Mouse (Mus musculus): ENCODE data around the gene Cilp2. TPM values are rescaled to one million over a fixed set of nuclear protein-coding genes. Genes with fewer than 3 reads are reported as not detected.

Gene Cilp2
- 1 to 10 TPM in 1 of 2 experiments, under 1 TPM in 1; 0.91 to 1.0 TPM for total RNA-seq (2021)

GRCm38 (mm10) chr8:69887289-69888243 is at the start of gene Cilp2:
Gene Cilp2 (minus strand): TSS chr8:69887687.
- intact Hi-C loops (cut with DNase I), result no loop called here
- no peak for DNase-seq (ENCODE audit: low spot score in 2 of 2)

GRCm38 (mm10) chr8:69936050-69936794 is 48.7 kb upstream of the Cilp2 start:
- DNase-seq (ENCODE audit: low spot score in 2 of 2), result no peak
- intact Hi-C loops (cut with DNase I), result no loop called here

GRCm38 (mm10) chr8:69935431-69935830 is 47.9 kb upstream of the Cilp2 start:
- intact Hi-C loops (cut with DNase I), result no loop called here
- DNase-seq (ENCODE audit: low spot score in 2 of 2), result no peak

- DNase-seq (ENCODE audit: low spot score in 2 of 2), result no peak
- intact Hi-C loops (cut with DNase I), result no loop called here
Observed at GRCm38 (mm10) chr8:69934582-69934981, 47.1 kb upstream of the Cilp2 start.

- intact Hi-C loops (cut with DNase I), result no loop called here
- no peak for DNase-seq (ENCODE audit: low spot score in 2 of 2)
Observed at GRCm38 (mm10) chr8:69933811-69934210, 46.3 kb upstream of the Cilp2 start.

GRCm38 (mm10) chr8:69926901-69927300 is 39.4 kb upstream of the Cilp2 start:
- no peak for DNase-seq (ENCODE audit: low spot score in 2 of 2)
- intact Hi-C loops (cut with DNase I), result no loop called here

GRCm38 (mm10) chr8:69923986-69924385 is 36.5 kb upstream of the Cilp2 start:
- no peak for DNase-seq (ENCODE audit: low spot score in 2 of 2)
- intact Hi-C loops (cut with DNase I), result no loop called here

GRCm38 (mm10) chr8:69921141-69921540 is 33.7 kb upstream of the Cilp2 start:
- intact Hi-C loops (cut with DNase I), result no loop called here

GRCm38 (mm10) chr8:69919876-69920662 is 32.6 kb upstream of the Cilp2 start:
- no peak for DNase-seq (ENCODE audit: low spot score in 2 of 2)
- intact Hi-C loops (cut with DNase I), result loop anchor here (5.0 to 10.0 kb wide), 4 partner anchors 77 to 315 kb away; partner anchors contain the start of genes Armc6, Gatad2a, Ncan and Sugp2

More at GRCm38 (mm10) chr8:69921141-69921540, 33.7 kb upstream of the Cilp2 start:
- DNase-seq (ENCODE audit: low spot score in 2 of 2), result no peak

- intact Hi-C loops (cut with DNase I), result loop anchor here (5.0 to 10.0 kb wide), 4 partner anchors 78 to 316 kb away; partner anchors contain the start of genes Armc6, Gatad2a, Ncan and Sugp2
- peak; percentile 37 to 81 for DNase-seq (ENCODE audit: low spot score in 2 of 2)
Observed at GRCm38 (mm10) chr8:69919010-69919409, 31.5 kb upstream of the Cilp2 start.

GRCm38 (mm10) chr8:69918506-69918905 is 31.0 kb upstream of the Cilp2 start:
- DNase-seq (ENCODE audit: low spot score in 2 of 2), result no peak
- intact Hi-C loops (cut with DNase I), result loop anchor here (5.0 to 10.0 kb wide), 4 partner anchors 79 to 316 kb away; partner anchors contain the start of genes Armc6, Gatad2a, Ncan and Sugp2

- intact Hi-C loops (cut with DNase I), result loop anchor here (5.0 to 10.0 kb wide), 4 partner anchors 82 to 319 kb away; partner anchors contain the start of genes Armc6, Gatad2a, Ncan and Sugp2
- peak in 1 of 2 experiments; percentile 39 for DNase-seq (ENCODE audit: low spot score in 2 of 2)
Observed at GRCm38 (mm10) chr8:69915748-69916147, 28.3 kb upstream of the Cilp2 start.

GRCm38 (mm10) chr8:69914526-69914925 is 27.0 kb upstream of the Cilp2 start:
- intact Hi-C loops (cut with DNase I), result loop anchor here (10.0 kb wide), 3 partner anchors 210 to 320 kb away; partner anchors contain the start of genes Armc6, Ncan and Sugp2
- no peak for DNase-seq (ENCODE audit: low spot score in 2 of 2)

- intact Hi-C loops (cut with DNase I), result loop anchor here (10.0 kb wide), 3 partner anchors 212 to 322 kb away; partner anchors contain the start of genes Armc6, Ncan and Sugp2
Observed at GRCm38 (mm10) chr8:69912478-69913074, 25.1 kb upstream of the Cilp2 start.

GRCm38 (mm10) chr8:69911917-69912316 is 24.4 kb upstream of the Cilp2 start:
- DNase-seq (ENCODE audit: low spot score in 2 of 2), result no peak
- intact Hi-C loops (cut with DNase I), result loop anchor here (10.0 kb wide), 3 partner anchors 213 to 323 kb away; partner anchors contain the start of genes Armc6, Ncan and Sugp2

More at GRCm38 (mm10) chr8:69912478-69913074, 25.1 kb upstream of the Cilp2 start:
- peak; percentile 51 to 57 for DNase-seq (ENCODE audit: low spot score in 2 of 2)

GRCm38 (mm10) chr8:69907106-69907505 is 19.6 kb upstream of the Cilp2 start:
- intact Hi-C loops (cut with DNase I), result no loop called here
- no peak for DNase-seq (ENCODE audit: low spot score in 2 of 2)

GRCm38 (mm10) chr8:69906260-69906659 is 18.8 kb upstream of the Cilp2 start:
- DNase-seq (ENCODE audit: low spot score in 2 of 2), result no peak
- intact Hi-C loops (cut with DNase I), result no loop called here

GRCm38 (mm10) chr8:69904096-69904495 is 16.6 kb upstream of the Cilp2 start:
- no peak for DNase-seq (ENCODE audit: low spot score in 2 of 2)
- intact Hi-C loops (cut with DNase I), result loop anchor here (5.0 kb wide), 1 partner anchor 277 kb away; the partner anchor contains the start of gene Zfp868
